Mouse (Mus musculus) midbrain, embryonic 13.5 days (tissue): ENCODE data around the gene Myl6b. TPM values are rescaled to one million over a fixed set of nuclear protein-coding genes. Genes with fewer than 3 reads are reported as not detected.
"Not testable (repeated sequence)": the region's sequence is repeated elsewhere in the genome, so short reads cannot be mapped to it uniquely, and the experiment has no call there.

Source experiments
- ATAC-seq: fragments of 200-750 bp; cut with Nextera tagmentation; 2 replicates; pipeline ENCODE4 v1.8.0; 2017; ENCODE audit warnings: mild to moderate bottlenecking, moderate TSS enrichment, moderate library complexity
- H3K27ac ChIP-seq: fragments of 300-500 bp; sonication (generic); 2 replicates; pipeline ENCODE4 v1.5.1; 2015; ENCODE audit warnings: inconsistent platforms, mild to moderate bottlenecking, moderate library complexity
- H3K27me3 ChIP-seq: fragments of 300-500 bp; sonication (generic); 2 replicates; pipeline ENCODE4 v1.6.1; 2015; ENCODE audit warnings: mild to moderate bottlenecking, inconsistent platforms
- H3K36me3 ChIP-seq: fragments of 300-500 bp; sonication (generic); 2 replicates; pipeline ENCODE4 v1.6.1; 2015; ENCODE audit warnings: mild to moderate bottlenecking, inconsistent platforms
- H3K4me1 ChIP-seq: fragments of 300-500 bp; sonication (generic); replicated peaks from 2 replicates; pipeline ENCODE4 v1.6.1; 2015; ENCODE audit warnings: inconsistent platforms
- H3K4me2 ChIP-seq: fragments of 300-500 bp; sonication (generic); replicated peaks from 2 replicates; pipeline ENCODE4 v1.6.1; 2015; ENCODE audit warnings: moderate library complexity, mild to moderate bottlenecking, inconsistent platforms
- H3K4me3 ChIP-seq: fragments of 300-500 bp; sonication (generic); replicated peaks from 2 replicates; pipeline ENCODE4 v1.5.1; 2015; ENCODE audit warnings: mild to moderate bottlenecking, inconsistent platforms
- H3K9ac ChIP-seq: fragments of 300-500 bp; sonication (generic); replicated peaks from 2 replicates; pipeline ENCODE4 v1.6.1; 2015; ENCODE audit warnings: mild to moderate bottlenecking, inconsistent platforms
- H3K9me3 ChIP-seq: fragments of 300-500 bp; sonication (generic); 2 replicates; pipeline ENCODE4 v1.6.1; 2016; ENCODE audit warnings: mild to moderate bottlenecking, inconsistent platforms
- WGBS: fragments of 180-500 bp; shearing (Covaris S2); methylation state at CpG from one replicate; pipeline ENCODE4 v1.1.7; 2015; 5-methylcytosine and 5-hydroxymethylcytosine counted together
- polyA plus RNA-seq: library from polyadenylated mRNA; unstranded; fragments of >200 nt; fragmentation: Nextera tagmentation; extraction: Ambion mirVana; gene quantifications from 2 replicates; pipeline ENCODE4 v1.2.1, GENCODE M21; 2015

Gene Myl6b
- polyA plus RNA-seq, 1 experiment from 2014 or later: 4.3 TPM

DNA sequence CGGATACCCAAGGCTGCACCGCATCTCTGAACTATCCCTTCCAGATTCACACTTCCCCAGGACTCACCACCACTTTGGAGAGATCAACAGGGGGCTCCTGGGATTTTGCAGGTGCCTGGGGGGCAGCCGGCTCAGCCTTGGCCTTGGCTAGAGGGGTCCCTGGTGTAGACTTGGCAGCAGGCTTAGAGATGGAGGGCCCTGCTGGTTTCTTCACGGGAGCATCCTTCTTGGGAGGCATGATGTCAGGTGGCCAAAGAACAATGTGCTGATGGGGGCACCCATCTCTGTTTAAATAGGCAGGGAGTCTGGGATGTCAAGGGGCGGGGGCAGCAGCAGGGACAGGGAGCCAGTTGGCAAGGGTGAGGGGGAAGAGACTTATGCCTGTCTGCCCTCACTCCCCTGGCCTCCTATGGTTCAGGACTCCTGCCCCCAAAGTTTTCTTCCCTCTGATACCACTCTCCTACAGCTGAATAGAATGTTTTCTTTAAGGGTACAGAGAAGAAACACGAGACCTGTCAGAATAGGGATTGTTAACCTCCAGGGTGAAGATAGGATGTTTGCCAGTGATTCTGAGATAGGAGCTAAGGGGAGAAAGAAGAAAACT is 1.2 kb downstream of the Myl6b start:
- peaks cover 41% of the 10 kb centered on the region for H3K4me1 ChIP-seq
- 40% methylated on average over 6 of the region's 6 CpGs for WGBS
- H3K4me3 ChIP-seq: peak overlapping the region; percentile 3; the same call in 1 of the 2 replicates
- no peak for ATAC-seq
- H3K27me3 ChIP-seq: peaks cover 10% of the 10 kb centered on the region; the same call in 1 of the 2 replicates
- no peaks in the 10 kb centered on the region for H3K9me3 ChIP-seq
- H3K36me3 ChIP-seq: no peaks in the 10 kb centered on the region
- no peak overlapping the region for H3K27ac ChIP-seq
- no peak overlapping the region for H3K4me2 ChIP-seq
- H3K9ac ChIP-seq: peak overlapping the region; percentile 32; the same call in 1 of the 2 replicates

DNA sequence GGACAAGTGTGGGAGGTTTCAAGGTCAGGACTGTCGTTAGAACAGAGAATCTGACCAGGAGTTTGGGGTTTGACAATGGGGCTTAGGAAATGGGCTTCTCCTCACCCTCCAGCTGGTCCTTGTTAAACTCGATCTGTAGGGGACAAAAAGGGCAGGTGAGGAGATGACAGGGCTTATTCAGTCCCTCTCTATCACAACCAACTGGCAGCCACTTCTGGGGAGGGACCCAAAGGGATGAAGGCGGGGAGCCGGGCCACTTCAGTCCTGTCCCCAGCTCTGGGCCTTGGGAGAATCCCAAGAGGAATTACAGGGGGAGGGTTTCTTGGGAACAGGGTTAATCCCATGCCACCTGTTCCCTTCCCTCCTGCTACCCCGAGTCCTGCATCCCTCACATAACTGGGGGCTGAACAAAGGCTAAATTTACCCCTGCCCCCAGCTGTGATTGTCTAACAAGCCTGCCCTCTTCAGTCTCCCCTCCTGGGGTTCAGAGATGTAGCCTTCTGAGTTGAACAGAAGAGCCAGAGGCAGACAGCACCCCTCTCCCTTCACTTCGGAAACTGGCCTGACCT is 1.9 kb downstream of the Myl6b start:
- no peak for ATAC-seq
- Histone ChIP-seq H3K9me3 (no peaks in the 10 kb centered on the region), H3K9ac (no peak overlapping the region), H3K36me3 (peaks cover 4% of the 10 kb centered on the region), H3K4me3 (no peak overlapping the region), H3K4me2 (no peak overlapping the region), H3K27me3 (peaks cover 10% of the 10 kb centered on the region; the same call in 1 of the 2 replicates), H3K27ac (no peak overlapping the region), H3K4me1 (peaks cover 48% of the 10 kb centered on the region)
- WGBS: 24% methylated on average over 6 of the region's 6 CpGs

DNA sequence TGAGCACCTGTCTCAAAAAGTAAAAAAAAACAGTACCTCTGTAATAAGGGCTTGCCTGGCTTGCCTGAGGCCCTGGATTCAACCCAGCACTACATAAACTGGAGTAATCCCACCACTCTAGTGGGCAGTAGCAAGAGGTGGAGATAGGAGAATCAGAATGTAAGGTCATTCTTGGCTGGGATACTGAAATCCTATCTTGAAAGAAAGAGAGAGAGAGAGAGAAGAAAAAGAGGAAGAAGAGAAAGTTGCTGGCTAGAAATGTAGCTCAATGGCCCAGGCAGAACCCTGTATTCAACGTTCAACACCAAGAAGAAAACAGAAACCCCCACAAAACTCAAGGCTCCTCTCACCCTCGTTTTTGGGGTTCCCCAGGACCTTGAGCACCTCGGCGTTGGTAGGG is 2.6 kb downstream of the Myl6b start:
- Histone ChIP-seq H3K9me3 (no peaks in the 10 kb centered on the region), H3K36me3 (peaks cover 11% of the 10 kb centered on the region), H3K4me3 (no peak overlapping the region), H3K27ac (no peak overlapping the region), H3K27me3 (peaks cover 10% of the 10 kb centered on the region; the same call in 1 of the 2 replicates), H3K4me1 (peaks cover 55% of the 10 kb centered on the region), H3K9ac (no peak overlapping the region), H3K4me2 (no peak overlapping the region)
- ATAC-seq: no peak
- WGBS: 84% methylated on average over 4 of the region's 4 CpGs

DNA sequence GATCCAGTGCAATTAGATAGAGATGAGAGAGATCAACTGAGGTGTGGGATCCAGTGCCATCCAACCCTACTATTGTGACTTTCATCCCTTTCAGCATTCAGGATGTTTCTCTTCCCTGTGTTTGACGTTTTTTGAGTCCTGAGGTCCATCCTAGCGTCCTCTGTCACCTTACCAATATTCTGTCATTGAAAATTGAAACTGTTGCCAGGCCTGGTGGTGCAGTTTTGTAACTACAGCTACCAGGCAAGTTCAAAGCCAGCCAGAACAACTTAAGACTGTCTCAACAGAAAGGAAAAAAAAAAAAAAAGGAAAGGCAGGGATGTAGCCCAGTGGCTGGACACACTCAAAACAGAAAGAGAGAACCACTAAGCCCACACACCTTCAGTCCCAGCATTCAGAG is 3.2 kb downstream of the Myl6b start:
- peak overlapping the region; percentile 67 for H3K4me2 ChIP-seq
- H3K9ac ChIP-seq: no peak overlapping the region
- H3K4me3 ChIP-seq: peak overlapping the region; percentile 77
- WGBS: 85% methylated on average over 2 of the region's 2 CpGs
- no peak for ATAC-seq
- H3K4me1 ChIP-seq: peaks cover 61% of the 10 kb centered on the region
- H3K9me3 ChIP-seq: no peaks in the 10 kb centered on the region
- H3K27ac ChIP-seq: no peak overlapping the region
- H3K27me3 ChIP-seq: peaks cover 10% of the 10 kb centered on the region; the same call in 1 of the 2 replicates
- peaks cover 18% of the 10 kb centered on the region for H3K36me3 ChIP-seq

DNA sequence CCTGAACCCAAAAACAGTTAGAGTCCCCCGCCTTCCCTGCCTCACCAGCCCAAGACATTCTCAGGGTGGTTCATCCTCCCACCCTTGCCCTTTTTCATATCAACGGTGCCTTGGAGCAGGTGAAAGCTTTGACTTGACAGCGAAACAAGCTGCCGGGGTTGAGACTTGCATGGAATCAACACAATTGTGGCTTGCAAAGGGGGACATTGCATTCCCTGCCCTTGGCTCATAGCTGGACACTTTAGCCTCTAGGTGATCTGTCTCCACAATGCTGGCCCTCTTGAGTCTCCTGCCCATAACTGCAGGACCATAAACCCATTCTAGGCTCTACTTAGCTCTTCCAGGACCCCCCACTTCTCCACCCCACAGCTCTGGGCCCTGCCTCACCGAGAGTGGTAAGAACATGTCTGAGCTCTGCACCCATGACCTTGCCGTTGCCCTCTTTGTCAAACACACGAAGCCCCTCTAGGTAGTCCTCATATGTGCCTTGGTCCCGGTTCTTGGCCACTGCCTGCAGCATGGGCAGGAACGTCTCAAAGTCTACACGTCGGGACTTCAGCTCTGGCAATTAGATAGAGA is 3.7 kb downstream of the Myl6b start:
- Histone ChIP-seq H3K27me3 (peaks cover 10% of the 10 kb centered on the region; the same call in 1 of the 2 replicates), H3K9me3 (no peaks in the 10 kb centered on the region), H3K9ac (peak overlapping the region; percentile 78), H3K27ac (peak overlapping the region; percentile 94), H3K4me1 (peaks cover 66% of the 10 kb centered on the region), H3K36me3 (peaks cover 23% of the 10 kb centered on the region), H3K4me3 (peak overlapping the region; percentile 77), H3K4me2 (peak overlapping the region; percentile 67)
- WGBS: 62% methylated on average over 11 of the region's 11 CpGs
- ATAC-seq: no peak

DNA sequence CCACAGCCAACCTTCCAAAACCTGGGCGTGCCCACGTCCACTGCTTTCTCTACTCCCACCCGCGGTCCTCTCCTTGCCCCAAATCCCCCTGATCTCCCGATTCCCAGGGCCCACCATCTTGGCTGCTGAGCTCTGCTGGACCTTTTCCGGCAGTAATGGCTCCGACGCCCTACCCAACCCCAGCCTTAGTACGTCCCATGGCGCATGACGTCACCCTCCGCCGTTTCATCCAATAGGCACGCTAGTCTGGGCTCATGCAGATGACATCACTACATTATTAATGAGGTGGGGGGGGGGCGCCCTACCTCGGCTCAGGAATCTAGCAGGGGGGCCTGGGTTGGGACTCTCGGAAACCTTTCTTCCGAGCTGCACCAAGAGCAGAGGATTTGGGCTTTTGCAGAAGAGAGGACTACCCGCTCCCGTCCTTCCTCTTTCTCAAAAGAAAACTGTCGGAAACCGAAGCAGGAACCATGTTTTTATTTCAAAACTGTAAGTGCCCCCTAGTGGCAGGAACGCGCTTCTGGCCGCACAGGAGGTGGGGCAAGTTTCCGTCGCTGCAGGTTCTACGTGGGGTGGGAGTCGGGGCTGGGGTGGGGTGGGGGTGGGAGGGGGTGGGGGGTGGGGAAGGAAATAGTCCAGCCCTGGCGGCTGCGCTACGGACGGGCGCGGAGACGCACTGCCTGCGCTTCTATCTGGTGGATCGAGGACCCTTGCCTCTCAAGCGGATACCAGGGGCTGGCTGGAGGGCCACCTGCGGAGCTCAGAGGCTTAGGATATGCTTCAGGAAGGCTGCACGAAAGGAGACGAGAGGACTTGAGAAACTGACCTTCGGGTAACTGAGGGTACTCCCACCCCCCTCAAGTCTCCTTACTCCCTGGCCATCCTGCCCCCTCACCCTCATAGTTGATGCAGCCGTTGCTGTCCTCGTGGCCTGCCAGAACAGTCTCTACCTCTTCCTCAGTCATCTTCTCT is 4.5 kb downstream of the Myl6b start, which contains the start of gene Myl6:
TSS of gene Myl6 (minus strand) at position 451 of the 972 bp plus-strand sequence.
- Histone ChIP-seq H3K9ac (peak within 1 kb of the TSS; percentile 85), H3K27ac (peak within 1 kb of the TSS; percentile 94), H3K4me3 (peak within 1 kb of the TSS; percentile 77), H3K9me3 (no peaks in the 10 kb centered on the region), H3K4me1 (peaks cover 61% of the 10 kb centered on the region), H3K4me2 (peak within 1 kb of the TSS; percentile 67), H3K36me3 (peaks cover 30% of the 10 kb centered on the region), H3K27me3 (peaks cover 10% of the 10 kb centered on the region; the same call in 1 of the 2 replicates)
- 0% methylated on average over 45 of the region's 45 CpGs for WGBS
- peak; percentile 93 for ATAC-seq

- no peaks in the 10 kb centered on the region for H3K9me3 ChIP-seq
- peak overlapping the region; percentile 77 for H3K4me3 ChIP-seq
- H3K9ac ChIP-seq: peak overlapping the region; percentile 85
- H3K36me3 ChIP-seq: peaks cover 37% of the 10 kb centered on the region
- H3K4me1 ChIP-seq: peaks cover 59% of the 10 kb centered on the region
- peak overlapping the region; percentile 94 for H3K27ac ChIP-seq
- peaks cover 10% of the 10 kb centered on the region; the same call in 1 of the 2 replicates for H3K27me3 ChIP-seq
- no peak; the same call in 1 of the 2 replicates for ATAC-seq
- under 1% methylated on average over 12 of the region's 12 CpGs for WGBS
- peak overlapping the region; percentile 67 for H3K4me2 ChIP-seq
Measured at GRCm38 (mm10) chr10:128493319-128493694, 5.2 kb downstream of the Myl6b start.

DNA sequence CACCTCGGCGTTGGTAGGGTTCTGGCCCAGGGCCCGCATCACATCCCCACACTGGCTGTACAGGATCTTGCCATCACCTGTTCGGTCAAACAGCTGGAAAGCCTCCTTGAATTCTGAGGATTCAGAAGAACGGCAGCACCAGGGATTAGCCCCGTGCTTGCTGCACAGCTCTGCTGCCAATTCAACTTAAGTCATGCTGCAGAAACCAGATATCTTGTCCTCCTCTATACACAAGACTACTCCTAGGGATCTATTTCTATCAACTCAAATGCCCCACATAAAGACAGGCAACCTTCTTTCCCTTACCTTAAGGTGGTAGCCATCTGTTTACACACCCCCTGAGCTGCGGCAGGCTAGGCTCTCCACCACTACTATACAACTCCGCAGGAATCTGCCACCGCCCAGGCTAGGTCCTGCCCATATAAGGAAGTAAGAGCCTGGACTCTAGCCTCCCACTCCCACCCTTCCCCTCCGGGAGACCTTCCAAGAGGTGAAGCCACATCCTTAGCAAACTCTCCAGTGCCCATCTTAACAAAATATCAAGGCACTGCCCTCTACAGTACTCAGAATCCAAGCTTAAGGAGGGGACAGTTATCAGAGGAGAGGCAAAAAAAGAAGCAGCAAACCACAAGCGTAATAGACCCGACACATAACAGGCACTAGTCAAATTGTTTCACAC is 5.7 kb downstream of the Myl6b start:
- peaks cover 10% of the 10 kb centered on the region; the same call in 1 of the 2 replicates for H3K27me3 ChIP-seq
- H3K9me3 ChIP-seq: no peaks in the 10 kb centered on the region
- 25% methylated on average over 12 of the region's 12 CpGs for WGBS
- H3K4me1 ChIP-seq: peaks cover 54% of the 10 kb centered on the region
- H3K4me3 ChIP-seq: peak overlapping the region; percentile 77
- H3K36me3 ChIP-seq: peaks cover 43% of the 10 kb centered on the region
- ATAC-seq: peak; percentile 27
- peak overlapping the region; percentile 67 for H3K4me2 ChIP-seq
- H3K9ac ChIP-seq: peak overlapping the region; percentile 85
- peak overlapping the region; percentile 94 for H3K27ac ChIP-seq

DNA sequence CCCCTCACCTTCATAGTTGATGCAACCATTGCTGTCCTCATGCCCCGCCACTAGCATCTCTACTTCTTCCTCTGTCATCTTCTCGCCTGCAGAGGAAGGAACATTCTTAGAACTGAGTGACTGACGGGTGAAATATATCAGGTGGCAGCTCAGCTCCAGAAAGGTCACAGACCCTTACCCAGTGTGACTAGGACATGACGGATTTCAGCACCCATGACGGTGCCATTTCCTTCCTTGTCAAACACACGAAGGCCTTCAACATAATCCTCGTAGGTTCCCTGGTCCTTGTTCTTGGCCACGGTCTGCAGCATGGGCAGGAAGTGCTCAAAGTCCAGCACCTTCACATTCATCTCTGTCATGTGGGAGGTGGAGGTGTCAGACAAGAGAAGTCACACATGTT is 6.4 kb downstream of the Myl6b start:
- H3K27me3 ChIP-seq, H3K9me3 ChIP-seq, ATAC-seq: not testable (repeated sequence)
- peak overlapping the region; percentile 85 for H3K9ac ChIP-seq
- peaks cover 50% of the 10 kb centered on the region for H3K36me3 ChIP-seq
- H3K4me2 ChIP-seq: peak overlapping the region; percentile 67
- H3K4me1 ChIP-seq: peaks cover 48% of the 10 kb centered on the region
- WGBS: 80% methylated on average over 8 of the region's 8 CpGs
- H3K4me3 ChIP-seq: peak overlapping the region; percentile 77
- H3K27ac ChIP-seq: peak overlapping the region; percentile 94

GRCm38 (mm10) chr10:128491495-128491894 is 7.0 kb downstream of the Myl6b start:
- Histone ChIP-seq H3K27ac (peak overlapping the region; percentile 51), H3K27me3 (peaks cover 4% of the 10 kb centered on the region; the same call in 1 of the 2 replicates), H3K4me3 (peak overlapping the region; percentile 77), H3K9ac (peak overlapping the region; percentile 32; the same call in 1 of the 2 replicates), H3K36me3 (peaks cover 53% of the 10 kb centered on the region), H3K9me3 (no peaks in the 10 kb centered on the region), H3K4me1 (peaks cover 44% of the 10 kb centered on the region), H3K4me2 (peak overlapping the region; percentile 67)
- ATAC-seq: no peak
- WGBS: 80% methylated on average over 6 of the region's 6 CpGs

DNA sequence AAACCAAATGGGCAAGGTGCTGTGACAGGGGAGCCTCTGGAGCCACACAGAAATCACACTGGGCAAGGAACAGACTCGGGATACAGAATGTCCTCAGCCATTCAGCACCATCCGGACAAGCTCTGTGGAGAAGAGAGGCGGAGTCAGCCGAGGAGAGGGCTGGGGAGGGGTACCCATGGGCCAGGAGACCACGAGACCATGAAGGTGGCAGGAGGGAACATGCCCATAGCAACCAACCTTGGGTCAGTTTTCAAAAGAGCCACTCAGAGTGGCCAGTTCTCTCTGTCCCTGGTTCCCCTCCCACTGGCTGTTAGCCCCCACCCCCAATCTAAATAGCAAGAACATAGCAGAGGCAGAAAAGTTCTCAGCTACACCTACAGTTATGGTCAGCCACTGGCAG is 7.6 kb downstream of the Myl6b start:
- H3K27ac ChIP-seq: peak overlapping the region; percentile 51; the same call in 1 of the 2 replicates
- no peak overlapping the region for H3K4me2 ChIP-seq
- ATAC-seq: no peak
- H3K27me3 ChIP-seq: no peaks in the 10 kb centered on the region
- no peak overlapping the region for H3K4me3 ChIP-seq
- peaks cover 42% of the 10 kb centered on the region for H3K4me1 ChIP-seq
- H3K36me3 ChIP-seq: peaks cover 59% of the 10 kb centered on the region
- 42% methylated on average over 5 of the region's 5 CpGs for WGBS
- peak overlapping the region; percentile 32; the same call in 1 of the 2 replicates for H3K9ac ChIP-seq
- no peaks in the 10 kb centered on the region for H3K9me3 ChIP-seq
